Mouse (Mus musculus) lung, embryonic 14.5 days (tissue): Measurements from ENCODE around the gene Rlbp1. TPM values are rescaled to one million over a fixed set of nuclear protein-coding genes. Genes with fewer than 3 reads are reported as not detected.

Experiments used
- ATAC-seq: fragments of 200-750 bp; cut with Nextera tagmentation; 2 replicates; pipeline ENCODE4 v1.8.0; 2017; ENCODE audit warnings: mild to moderate bottlenecking, moderate TSS enrichment, moderate library complexity; ENCODE audit not compliant: insufficient read depth
- DNase-seq: peaks from one replicate; pipeline ENCODE4 v3.0.0-alpha.2; 2015
- H3K27ac ChIP-seq: fragments of 300-500 bp; sonication (generic); 2 replicates; pipeline ENCODE4 v1.5.1; 2014; ENCODE audit warnings: low read depth, mild to moderate bottlenecking, moderate library complexity
- H3K27me3 ChIP-seq: fragments of 300-500 bp; sonication (generic); 2 replicates; pipeline ENCODE4 v1.6.1; 2014; ENCODE audit warnings: low read length, control low read depth; ENCODE audit not compliant: insufficient read depth
- H3K36me3 ChIP-seq: fragments of 300-500 bp; sonication (generic); 2 replicates; pipeline ENCODE4 v1.6.1; 2014; ENCODE audit warnings: control low read depth; ENCODE audit not compliant: insufficient read depth
- H3K4me1 ChIP-seq: fragments of 300-500 bp; sonication (generic); 2 replicates; pipeline ENCODE4 v1.6.1; 2014; ENCODE audit warnings: antibody characterized with exemption, control low read depth; ENCODE audit not compliant: insufficient read depth
- H3K4me2 ChIP-seq: fragments of 300-500 bp; sonication (generic); 2 replicates; pipeline ENCODE4 v1.6.1; 2014; ENCODE audit warnings: mild to moderate bottlenecking
- H3K4me3 ChIP-seq: fragments of 300-500 bp; sonication (generic); 2 replicates; pipeline ENCODE4 v1.5.1; 2014; ENCODE audit warnings: low read depth, low read length
- H3K9ac ChIP-seq: fragments of 300-500 bp; sonication (generic); 2 replicates; pipeline ENCODE4 v1.6.1; 2014
- H3K9me3 ChIP-seq: fragments of 300-500 bp; sonication (generic); 2 replicates; pipeline ENCODE4 v1.6.1; 2016; ENCODE audit warnings: low read depth, low read length, control low read depth
- CTCF ChIP-seq: IDR thresholded peaks from 2 replicates; pipeline ENCODE4 v1.5.1; 2016; ENCODE audit warnings: antibody characterized with exemption, low read depth
- WGBS: fragments of 180-500 bp; shearing (Covaris S2); extraction: QIAGEN DNeasy Blood & Tissue Kit; methylation state at CpG from one replicate; pipeline ENCODE4 v1.1.7; 2014; 5-methylcytosine and 5-hydroxymethylcytosine counted together
- polyA plus RNA-seq: library from polyadenylated mRNA; unstranded; fragments of >200 nt; fragmentation: Nextera tagmentation; extraction: Ambion mirVana; gene quantifications from 2 replicates; pipeline ENCODE4 v1.2.1, GENCODE M21; 2014

The Rlbp1 gene
- polyA plus RNA-seq, 1 experiment from 2014 or later, result 0.54 TPM

DNA sequence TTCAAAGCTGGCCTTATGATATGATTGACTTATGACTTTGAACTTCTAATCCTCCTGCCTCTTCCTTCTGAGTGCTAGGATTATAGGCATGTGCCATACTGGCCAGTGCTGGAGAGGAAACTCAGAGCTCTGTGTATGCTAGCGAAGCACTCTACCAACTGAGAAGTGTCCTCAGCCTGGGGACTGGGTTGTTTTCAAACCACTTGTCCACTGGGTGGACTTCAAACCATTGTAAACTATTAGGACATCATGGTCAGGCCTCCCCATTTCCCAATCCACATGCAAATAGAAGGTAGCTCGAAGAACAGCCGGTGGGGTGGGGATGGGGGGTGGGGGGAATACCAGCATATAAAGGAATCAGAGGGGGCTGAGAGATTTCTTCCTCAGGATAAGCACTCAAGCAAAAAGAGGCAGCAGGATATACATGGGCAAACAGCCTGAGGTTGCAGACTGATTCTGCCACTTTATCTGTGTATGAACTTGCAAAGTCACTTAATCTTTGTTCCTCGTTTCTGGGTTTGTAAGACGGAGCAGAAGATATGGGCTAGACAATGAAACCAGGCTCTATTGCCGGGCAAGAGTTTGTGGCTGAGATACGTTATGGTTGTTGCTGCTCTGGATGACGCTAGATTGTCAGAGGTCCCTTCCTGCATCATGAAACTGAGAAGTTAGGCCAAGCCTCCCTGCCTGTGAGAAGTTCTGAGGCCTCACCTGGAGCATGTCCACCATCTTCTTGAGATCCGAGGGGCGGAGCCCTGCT lies 10.2 kb downstream of the Rlbp1 start:
- no peak overlapping the region for H3K9ac ChIP-seq
- no peak overlapping the region for H3K27ac ChIP-seq
- WGBS, result 76% methylated on average over 10 of the region's 10 CpGs
- ATAC-seq (no peak), DNase-seq (no peak)
- no peaks in the 10 kb centered on the region for H3K27me3 ChIP-seq
- H3K36me3 ChIP-seq, result no peaks in the 10 kb centered on the region
- H3K4me1 ChIP-seq, result no peaks in the 10 kb centered on the region
- H3K4me2 ChIP-seq, result no peak overlapping the region
- no peak overlapping the region for H3K4me3 ChIP-seq
- no peak for TF ChIP-seq CTCF
- H3K9me3 ChIP-seq, result no peaks in the 10 kb centered on the region

DNA sequence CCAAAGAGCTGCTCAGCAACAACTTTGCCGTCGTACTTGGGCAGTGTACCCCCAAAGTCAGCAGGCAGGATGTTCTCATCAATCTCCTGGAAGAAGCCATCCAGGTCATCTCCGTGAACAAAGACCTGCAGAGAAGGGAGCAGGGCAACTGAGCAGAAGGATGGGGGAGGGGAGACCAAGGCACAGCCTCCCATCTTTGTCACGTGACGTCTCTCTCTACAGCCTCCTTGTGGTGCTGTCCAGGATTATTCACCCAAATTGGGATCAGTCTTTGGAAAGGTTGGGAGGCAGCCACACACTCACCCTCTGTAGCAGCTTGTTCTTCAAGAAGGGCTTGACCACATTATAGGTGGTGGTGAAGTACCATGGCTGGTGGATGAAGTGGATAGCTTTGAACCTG lies 11.3 kb downstream of the Rlbp1 start:
- no peak overlapping the region for H3K27ac ChIP-seq
- no peak overlapping the region for H3K4me3 ChIP-seq
- no peak overlapping the region for H3K9ac ChIP-seq
- WGBS, result 65% methylated on average over 5 of the region's 5 CpGs
- no peaks in the 10 kb centered on the region for H3K4me1 ChIP-seq
- H3K9me3 ChIP-seq, result no peaks in the 10 kb centered on the region
- ATAC-seq (no peak), DNase-seq (no peak)
- H3K36me3 ChIP-seq, result no peaks in the 10 kb centered on the region
- no peak for TF ChIP-seq CTCF
- no peaks in the 10 kb centered on the region for H3K27me3 ChIP-seq
- H3K4me2 ChIP-seq, result no peak overlapping the region

GRCm38 (mm10) chr7:79374017-79374416 lies 12.8 kb downstream of the Rlbp1 start:
- no peak overlapping the region for H3K27ac ChIP-seq
- H3K9me3 ChIP-seq, result no peaks in the 10 kb centered on the region
- no peak for ATAC-seq
- H3K4me2 ChIP-seq, result no peak overlapping the region
- no peaks in the 10 kb centered on the region for H3K36me3 ChIP-seq
- DNase-seq, result no peak
- no peak overlapping the region for H3K4me3 ChIP-seq
- no peak for TF ChIP-seq CTCF
- no peaks in the 10 kb centered on the region for H3K27me3 ChIP-seq
- H3K4me1 ChIP-seq, result no peaks in the 10 kb centered on the region
- no peak overlapping the region for H3K9ac ChIP-seq

DNA sequence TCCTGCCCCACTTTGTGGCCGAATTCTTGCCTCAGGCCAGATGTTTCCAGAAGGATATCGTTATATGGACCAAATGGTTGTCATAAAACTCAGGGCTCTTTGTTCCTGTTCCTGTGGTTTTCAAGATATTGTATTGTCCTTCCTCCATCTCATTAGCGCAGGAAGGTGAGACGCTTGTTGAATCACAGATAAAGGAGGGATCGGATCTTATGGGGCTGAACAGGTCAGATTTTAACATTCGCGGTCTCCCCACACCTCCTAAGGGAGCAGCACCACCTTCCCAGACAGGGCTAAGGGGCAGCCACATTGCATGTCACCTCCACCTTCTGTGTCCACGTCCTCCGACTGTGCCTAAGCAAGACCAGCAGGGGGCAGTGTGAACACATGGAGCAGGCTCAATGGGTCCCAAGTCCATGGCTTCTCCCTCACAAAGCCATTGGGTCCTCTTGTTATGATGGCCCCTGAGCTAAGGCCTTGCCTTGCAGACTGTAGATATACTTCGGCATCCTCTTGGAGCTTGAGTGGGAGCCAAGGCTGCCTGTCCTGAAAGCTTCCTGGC lies 15.4 kb downstream of the Rlbp1 start:
- Histone ChIP-seq H3K4me2 (no peak overlapping the region), H3K9ac (no peak overlapping the region), H3K27me3 (no peaks in the 10 kb centered on the region), H3K4me3 (no peak overlapping the region), H3K9me3 (no peaks in the 10 kb centered on the region), H3K27ac (no peak overlapping the region), H3K4me1 (no peaks in the 10 kb centered on the region), H3K36me3 (no peaks in the 10 kb centered on the region)
- 37% methylated on average over 10 of the region's 10 CpGs for WGBS
- peak; percentile 87 for DNase-seq
- ATAC-seq, result peak; percentile 71; the same call in 1 of the 2 replicates
- TF ChIP-seq CTCF, result peak; percentile 97

DNA sequence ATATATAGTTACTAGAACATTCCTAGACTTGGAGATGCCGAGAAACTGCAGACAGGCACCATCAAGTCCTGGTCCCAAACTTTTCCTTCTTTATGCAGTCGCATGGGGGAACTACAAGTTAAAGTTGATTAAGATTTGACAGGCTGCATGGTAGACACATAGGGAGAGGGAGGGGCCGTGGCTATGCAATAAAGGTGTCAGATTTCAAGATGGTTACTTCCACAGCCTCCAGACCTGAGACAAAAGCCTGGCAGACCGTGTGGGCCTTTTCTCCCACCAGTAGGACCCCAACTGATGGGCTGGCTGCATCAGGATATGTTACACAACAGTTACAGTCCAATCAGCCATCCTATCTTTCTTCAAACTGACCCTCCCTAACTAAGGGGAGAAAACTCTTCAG lies 17.4 kb downstream of the Rlbp1 start:
- Histone ChIP-seq H3K27me3 (no peaks in the 10 kb centered on the region), H3K9me3 (no peaks in the 10 kb centered on the region), H3K9ac (no peak overlapping the region), H3K36me3 (no peaks in the 10 kb centered on the region), H3K4me3 (no peak overlapping the region), H3K27ac (no peak overlapping the region), H3K4me2 (no peak overlapping the region), H3K4me1 (no peaks in the 10 kb centered on the region)
- TF ChIP-seq CTCF, result no peak
- 27% methylated on average over 4 of the region's 4 CpGs for WGBS
- DNase-seq, result no peak
- no peak for ATAC-seq

DNA sequence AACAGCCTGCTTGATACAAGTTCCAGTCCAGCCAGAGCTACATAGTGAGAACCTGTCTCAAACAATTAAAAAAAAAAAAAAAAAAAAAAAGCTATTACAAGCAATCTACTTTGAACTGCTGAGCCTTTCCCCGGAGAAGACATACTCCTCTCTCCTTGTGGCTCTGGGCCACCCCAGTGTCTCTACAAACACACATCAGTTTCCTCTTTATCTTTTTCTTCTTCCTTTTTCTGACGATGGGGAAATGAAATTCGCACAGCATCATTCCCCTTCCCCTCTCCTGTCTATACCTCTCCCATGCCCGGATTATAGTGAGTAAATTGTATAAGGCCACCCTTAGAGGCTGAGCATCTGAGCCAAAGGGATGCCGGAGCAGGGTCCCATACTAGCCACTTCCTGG lies 18.2 kb downstream of the Rlbp1 start:
- ATAC-seq (no peak), DNase-seq (no peak)
- Histone ChIP-seq H3K36me3 (no peaks in the 10 kb centered on the region), H3K9ac (no peak overlapping the region), H3K9me3 (no peaks in the 10 kb centered on the region), H3K27me3 (no peaks in the 10 kb centered on the region), H3K4me3 (no peak overlapping the region), H3K4me2 (no peak overlapping the region), H3K27ac (no peak overlapping the region), H3K4me1 (no peaks in the 10 kb centered on the region)
- TF ChIP-seq CTCF, result no peak
- 76% methylated on average over 5 of the region's 5 CpGs for WGBS

- 18% methylated on average over 8 of the region's 8 CpGs for WGBS
- Histone ChIP-seq H3K9me3 (no peaks in the 10 kb centered on the region), H3K4me3 (no peak overlapping the region), H3K27me3 (no peaks in the 10 kb centered on the region), H3K27ac (peak overlapping the region; percentile 47; the same call in 1 of the 2 replicates), H3K4me2 (no peak overlapping the region), H3K36me3 (peaks cover 19% of the 10 kb centered on the region), H3K9ac (no peak overlapping the region), H3K4me1 (no peaks in the 10 kb centered on the region)
- DNase-seq, result peak; percentile 74
- TF ChIP-seq CTCF, result no peak
- peak; percentile 76 for ATAC-seq
These were observed 23.3 kb downstream of the Rlbp1 start for GRCm38 (mm10) chr7:79363370-79364043.
